Mouse (Mus musculus) embryonic fibroblast, embryonic 13.5 days (primary cell): ENCODE results near the gene Vmn1r42. TPM values are rescaled to one million over a fixed set of nuclear protein-coding genes. Genes with fewer than 3 reads are reported as not detected.
"Not testable (repeated sequence)": the region's sequence is repeated elsewhere in the genome, so short reads cannot be mapped to it uniquely, and the experiment has no call there.

Experiments used
- H3K27ac ChIP-seq: 2 replicates; pipeline ENCODE4 v1.5.1; 2012; ENCODE audit warnings: low read length, control low read depth, inconsistent platforms; ENCODE audit not compliant: insufficient read depth
- H3K4me1 ChIP-seq: 2 replicates; pipeline ENCODE4 v1.6.1; 2011; ENCODE audit warnings: low read length; ENCODE audit not compliant: control insufficient read depth, insufficient read depth
- H3K4me3 ChIP-seq: 2 replicates; pipeline ENCODE4 v1.5.1; 2011; ENCODE audit warnings: mild to moderate bottlenecking, control low read depth, low read length; ENCODE audit not compliant: insufficient read depth
- CTCF ChIP-seq: IDR thresholded peaks from 2 replicates; pipeline ENCODE4 v1.5.1; 2011; ENCODE audit warnings: mild to moderate bottlenecking, control low read depth, low read length, moderate library complexity, borderline replicate concordance; ENCODE audit not compliant: insufficient read depth
- POLR2A ChIP-seq: IDR thresholded peaks from 2 replicates; pipeline ENCODE4 v1.6.1; 2011; ENCODE audit warnings: low read depth, mild to moderate bottlenecking, control low read depth, low read length, moderate library complexity
- polyA plus RNA-seq: library from polyadenylated mRNA; stranded (reverse); fragments of >200 nt; gene quantifications from 2 replicates; pipeline ENCODE4 v1.2.4, GENCODE M21; 2011; ENCODE audit warnings: low read depth; ENCODE audit not compliant: missing spikeins, insufficient read length

The Vmn1r42 gene
- polyA plus RNA-seq: not detected in 2 replicates

GRCm38 (mm10) chr6:89876313-89876712 is at the start of gene Vmn1r42, which contains the start of gene Vmn1r43:
Gene Vmn1r42, minus strand, starts transcription at chr6:89876413.
Gene Vmn1r43, minus strand, starts transcription at chr6:89876413.
- H3K4me3 ChIP-seq, H3K27ac ChIP-seq, H3K4me1 ChIP-seq: not testable (repeated sequence)

- H3K4me1 ChIP-seq: no peaks in the 10 kb centered on the region
- no peak overlapping the region for H3K27ac ChIP-seq
- H3K4me3 ChIP-seq: no peak overlapping the region
- TF ChIP-seq POLR2A (no peak), CTCF (no peak)
Observed at GRCm38 (mm10) chr6:89883812-89884211, 7.6 kb upstream of the Vmn1r42 start.

GRCm38 (mm10) chr6:89883360-89883759 is 7.1 kb upstream of the Vmn1r42 start, which contains the start of gene Vmn1r44:
Gene Vmn1r44, plus strand, starts transcription at chr6:89883660.
- Histone ChIP-seq H3K4me3 (no peak within 1 kb of the TSS), H3K27ac (no peak within 1 kb of the TSS), H3K4me1 (no peaks in the 10 kb centered on the region)
- TF ChIP-seq POLR2A: no peak
- no peak for TF ChIP-seq CTCF

GRCm38 (mm10) chr6:89880867-89881266 is 4.7 kb upstream of the Vmn1r42 start:
- H3K4me1 ChIP-seq: no peaks in the 10 kb centered on the region
- 0 out of 2 replicates have a peak overlapping the region, but pooled peaks have one; percentile 47 for H3K27ac ChIP-seq
- H3K4me3 ChIP-seq: no peak overlapping the region
- TF ChIP-seq POLR2A: no peak
- no peak for TF ChIP-seq CTCF

GRCm38 (mm10) chr6:89876963-89877362 is 750 bp upstream of the Vmn1r42 start:
- no peaks in the 10 kb centered on the region for H3K4me1 ChIP-seq
- no peak for TF ChIP-seq CTCF
- no peak for TF ChIP-seq POLR2A
- H3K4me3 ChIP-seq: no peak overlapping the region
- no peak overlapping the region; the same call in 1 of the 2 replicates for H3K27ac ChIP-seq

GRCm38 (mm10) chr6:89867976-89868375 is 8.2 kb downstream of the Vmn1r42 start:
- TF ChIP-seq CTCF: no peak
- TF ChIP-seq POLR2A: no peak
- Histone ChIP-seq H3K4me3 (no peak overlapping the region), H3K4me1 (no peaks in the 10 kb centered on the region), H3K27ac (no peak overlapping the region)

- Histone ChIP-seq H3K27ac (peak overlapping the region; percentile 83; the same call in 1 of the 2 replicates), H3K4me3 (no peak overlapping the region), H3K4me1 (no peaks in the 10 kb centered on the region)
- TF ChIP-seq POLR2A (no peak), CTCF (no peak)
Observed at GRCm38 (mm10) chr6:89867276-89867675, 8.9 kb downstream of the Vmn1r42 start.

- Histone ChIP-seq H3K4me3 (no peak overlapping the region), H3K27ac (no peak overlapping the region), H3K4me1 (no peaks in the 10 kb centered on the region)
- TF ChIP-seq CTCF (no peak), POLR2A (no peak)
Observed at GRCm38 (mm10) chr6:89863792-89864191, 12.4 kb downstream of the Vmn1r42 start.

- no peak overlapping the region for H3K27ac ChIP-seq
- H3K4me3 ChIP-seq: no peak overlapping the region
- TF ChIP-seq POLR2A (no peak), CTCF (no peak)
- no peaks in the 10 kb centered on the region for H3K4me1 ChIP-seq
Observed at GRCm38 (mm10) chr6:89859839-89860238, 16.4 kb downstream of the Vmn1r42 start.

- H3K4me1 ChIP-seq: no peaks in the 10 kb centered on the region
- H3K4me3 ChIP-seq: no peak overlapping the region
- no peak for TF ChIP-seq POLR2A
- no peak for TF ChIP-seq CTCF
- H3K27ac ChIP-seq: no peak overlapping the region
Observed at GRCm38 (mm10) chr6:89857552-89857951, 18.7 kb downstream of the Vmn1r42 start.

Other genes with a start within 250 kb of the Vmn1r42 start
- 5.5 and 6.0 TPM in 2 replicates for gene Txnrd3, start 232.4 kb downstream of the Vmn1r42 start, polyA plus RNA-seq
- not detected in 2 replicates for gene Vmn1r40, start 168.9 kb downstream of the Vmn1r42 start, polyA plus RNA-seq
- not detected in 2 replicates for gene Vmn1r41, start 135.6 kb downstream of the Vmn1r42 start, polyA plus RNA-seq
- 0.10 TPM in 1 of 2 replicates, not detected in the other for gene Vmn1r43, start within 50 bp of the Vmn1r42 start, polyA plus RNA-seq
- gene Vmn1r44, start 7.2 kb upstream of the Vmn1r42 start, polyA plus RNA-seq: not detected in 2 replicates
- gene Vmn1r45, start 64.2 kb upstream of the Vmn1r42 start, polyA plus RNA-seq: not detected in 2 replicates
- not detected in 2 replicates for gene Vmn1r46, start 92.9 kb upstream of the Vmn1r42 start, polyA plus RNA-seq
- gene Vmn1r47, start 139.7 kb upstream of the Vmn1r42 start, polyA plus RNA-seq: not detected in 2 replicates
- gene Vmn1r48, start 160.4 kb upstream of the Vmn1r42 start, polyA plus RNA-seq: not detected in 2 replicates
- gene Vmn1r49, start 202.1 kb upstream of the Vmn1r42 start, polyA plus RNA-seq: not detected in 2 replicates
- gene Vmn1r50, start 225.0 kb upstream of the Vmn1r42 start, polyA plus RNA-seq: not detected in 2 replicates
- gene Vmn1r51, start 246.2 kb upstream of the Vmn1r42 start, polyA plus RNA-seq: not detected in 2 replicates